Mouse (Mus musculus): ENCODE data around the gene Plce1.

Plce1 gene

GRCm38 (mm10) chr19:38578554-38579146 lies 97.7 kb downstream of the Plce1 start:
- intact Hi-C loops (cut with DNase I): no loop called here

GRCm38 (mm10) chr19:38582861-38583260 lies 102.0 kb downstream of the Plce1 start:
- intact Hi-C loops (cut with DNase I): no loop called here

GRCm38 (mm10) chr19:38587559-38587958 lies 106.7 kb downstream of the Plce1 start:
- intact Hi-C loops (cut with DNase I): no loop called here

- intact Hi-C loops (cut with DNase I): no loop called here
Measured at GRCm38 (mm10) chr19:38589466-38589865, 108.6 kb downstream of the Plce1 start.

- intact Hi-C loops (cut with DNase I): no loop called here
Measured at GRCm38 (mm10) chr19:38589941-38590340, 109.0 kb downstream of the Plce1 start.

- intact Hi-C loops (cut with DNase I): no loop called here
Measured at GRCm38 (mm10) chr19:38592566-38593224, 111.8 kb downstream of the Plce1 start.

GRCm38 (mm10) chr19:38593225-38593897 lies 112.5 kb downstream of the Plce1 start:
- intact Hi-C loops (cut with DNase I): no loop called here

GRCm38 (mm10) chr19:38596096-38596495 lies 115.2 kb downstream of the Plce1 start:
- intact Hi-C loops (cut with DNase I): no loop called here

- intact Hi-C loops (cut with DNase I): no loop called here
Measured at GRCm38 (mm10) chr19:38597392-38597791, 116.5 kb downstream of the Plce1 start.

- intact Hi-C loops (cut with DNase I): no loop called here
Measured at GRCm38 (mm10) chr19:38599001-38599400, 118.1 kb downstream of the Plce1 start.

- intact Hi-C loops (cut with DNase I): no loop called here
Measured at GRCm38 (mm10) chr19:38601127-38601526, 120.2 kb downstream of the Plce1 start.

GRCm38 (mm10) chr19:38602811-38603210 lies 121.9 kb downstream of the Plce1 start:
- intact Hi-C loops (cut with DNase I): no loop called here

GRCm38 (mm10) chr19:38607236-38607635 lies 126.3 kb downstream of the Plce1 start:
- intact Hi-C loops (cut with DNase I): no loop called here

- intact Hi-C loops (cut with DNase I): no loop called here
Measured at GRCm38 (mm10) chr19:38608951-38609654, 128.2 kb downstream of the Plce1 start.

- intact Hi-C loops (cut with DNase I): no loop called here
Measured at GRCm38 (mm10) chr19:38610291-38610690, 129.4 kb downstream of the Plce1 start.

- intact Hi-C loops (cut with DNase I): no loop called here
Measured at GRCm38 (mm10) chr19:38610809-38611208, 129.9 kb downstream of the Plce1 start.

- intact Hi-C loops (cut with DNase I): no loop called here
Measured at GRCm38 (mm10) chr19:38614067-38614675, 133.3 kb downstream of the Plce1 start.

GRCm38 (mm10) chr19:38615356-38615755 lies 134.4 kb downstream of the Plce1 start:
- intact Hi-C loops (cut with DNase I): no loop called here

GRCm38 (mm10) chr19:38620134-38620533 lies 139.2 kb downstream of the Plce1 start:
- intact Hi-C loops (cut with DNase I): no loop called here

GRCm38 (mm10) chr19:38621546-38621945 lies 140.6 kb downstream of the Plce1 start:
- intact Hi-C loops (cut with DNase I): no loop called here

- intact Hi-C loops (cut with DNase I): no loop called here
Measured at GRCm38 (mm10) chr19:38626246-38627015, 145.5 kb downstream of the Plce1 start.
